Mouse (Mus musculus) kidney, postnatal 0 days (tissue): Measurements from ENCODE around the gene Klk1b11. TPM values are rescaled to one million over a fixed set of nuclear protein-coding genes. Genes with fewer than 3 reads are reported as not detected.
"Not testable (repeated sequence)": the region's sequence is repeated elsewhere in the genome, so short reads cannot be mapped to it uniquely, and the experiment has no call there.

ENCODE experiments used
- ATAC-seq: fragments of 200-750 bp; cut with Nextera tagmentation; replicated peaks from 2 replicates; pipeline ENCODE4 v1.8.0; 2017; ENCODE audit warnings: low read depth, moderate number of reproducible peaks, moderate TSS enrichment, moderate library complexity; ENCODE audit not compliant: low FRiP score
- DNase-seq: peaks from one replicate; pipeline ENCODE4 v3.0.0-alpha.2; 2016; ENCODE audit warnings: low spot score
- H3K27ac ChIP-seq: fragments of 300-500 bp; sonication (generic); 2 replicates; pipeline ENCODE4 v1.5.1; 2014; ENCODE audit warnings: mild to moderate bottlenecking
- H3K27me3 ChIP-seq: fragments of 300-500 bp; sonication (generic); 2 replicates; pipeline ENCODE4 v1.6.1; 2014; ENCODE audit warnings: low read length, mixed read lengths; ENCODE audit not compliant: insufficient read depth
- H3K36me3 ChIP-seq: fragments of 300-500 bp; sonication (generic); 2 replicates; pipeline ENCODE4 v1.6.1; 2014; ENCODE audit warnings: low read length, mixed read lengths; ENCODE audit not compliant: insufficient read depth
- H3K4me1 ChIP-seq: fragments of 300-500 bp; sonication (generic); replicated peaks from 2 replicates; pipeline ENCODE4 v1.6.1; 2014; ENCODE audit warnings: antibody characterized with exemption, low read length, mixed read lengths; ENCODE audit not compliant: insufficient read depth
- H3K4me2 ChIP-seq: fragments of 300-500 bp; sonication (generic); 2 replicates; pipeline ENCODE4 v1.6.1; 2014; ENCODE audit warnings: mild to moderate bottlenecking, low read length, moderate library complexity, mixed read lengths
- H3K4me3 ChIP-seq: fragments of 300-500 bp; sonication (generic); replicated peaks from 2 replicates; pipeline ENCODE4 v1.5.1; 2014; ENCODE audit warnings: low read depth, low read length
- H3K9ac ChIP-seq: fragments of 300-500 bp; sonication (generic); 2 replicates; pipeline ENCODE4 v1.6.1; 2014; ENCODE audit warnings: low read depth, low read length
- H3K9me3 ChIP-seq: fragments of 300-500 bp; sonication (generic); replicated peaks from 2 replicates; pipeline ENCODE4 v1.6.1; 2016; ENCODE audit warnings: low read length, inconsistent platforms, mixed read lengths
- CTCF ChIP-seq: IDR thresholded peaks from 2 replicates; pipeline ENCODE4 v1.5.1; 2016; ENCODE audit warnings: antibody characterized with exemption, low read depth, mild to moderate bottlenecking, moderate library complexity
- WGBS: fragments of 180-500 bp; shearing (Covaris S2); extraction: QIAGEN DNeasy Blood & Tissue Kit; methylation state at CpG from one replicate; pipeline ENCODE4 v1.1.7; 2014; 5-methylcytosine and 5-hydroxymethylcytosine counted together
- polyA plus RNA-seq: library from polyadenylated mRNA; unstranded; fragments of >200 nt; fragmentation: Nextera tagmentation; extraction: Ambion mirVana; gene quantifications from 2 replicates; pipeline ENCODE4 v1.2.1, GENCODE M21; 2015

Klk1b11 gene
- polyA plus RNA-seq, 1 experiment from 2014 or later: 0.22 TPM

GRCm38 (mm10) chr7:43985657-43986056 lies 10.0 kb upstream of the Klk1b11 start:
- TF ChIP-seq CTCF: no peak
- no peak for ATAC-seq
- H3K27me3 ChIP-seq: no peaks in the 10 kb centered on the region

GRCm38 (mm10) chr7:43994821-43995220 lies 856 bp upstream of the Klk1b11 start:
- not testable (repeated sequence) for H3K9me3 ChIP-seq, H3K27me3 ChIP-seq, H3K36me3 ChIP-seq, DNase-seq, ATAC-seq, H3K9ac ChIP-seq, H3K4me1 ChIP-seq, H3K4me3 ChIP-seq, H3K27ac ChIP-seq, H3K4me2 ChIP-seq
- 44% methylated on average over 1 of the region's 1 CpGs for WGBS

More at GRCm38 (mm10) chr7:43985657-43986056, 10.0 kb upstream of the Klk1b11 start:
- H3K4me1 ChIP-seq: no peaks in the 10 kb centered on the region
- H3K4me3 ChIP-seq: no peak overlapping the region
- H3K36me3 ChIP-seq: no peaks in the 10 kb centered on the region
- no peak overlapping the region for H3K4me2 ChIP-seq
- no peaks in the 10 kb centered on the region for H3K9me3 ChIP-seq
- no peak overlapping the region for H3K9ac ChIP-seq
- H3K27ac ChIP-seq: no peak overlapping the region
- DNase-seq: no peak

- DNase-seq: no peak
- Histone ChIP-seq H3K27ac (no peak overlapping the region), H3K4me3 (no peak overlapping the region), H3K4me2 (no peak overlapping the region), H3K9ac (no peak overlapping the region), H3K36me3 (no peaks in the 10 kb centered on the region), H3K9me3 (no peaks in the 10 kb centered on the region), H3K4me1 (no peaks in the 10 kb centered on the region), H3K27me3 (no peaks in the 10 kb centered on the region)
- ATAC-seq: no peak
- TF ChIP-seq CTCF: no peak
These were observed 9.2 kb downstream of the Klk1b11 start for GRCm38 (mm10) chr7:44004847-44005246.

- not testable (repeated sequence) for ATAC-seq
These were observed 16.2 kb downstream of the Klk1b11 start, which contains the start of gene Klk1b26 for GRCm38 (mm10) chr7:44011868-44012267. Klk1b26 (plus strand) TSS chr7:44012168.

GRCm38 (mm10) chr7:44014666-44015065 lies 19.0 kb downstream of the Klk1b11 start:
- not testable (repeated sequence) for ATAC-seq, H3K36me3 ChIP-seq, DNase-seq, H3K4me3 ChIP-seq, H3K27me3 ChIP-seq, H3K27ac ChIP-seq, H3K4me1 ChIP-seq, H3K9ac ChIP-seq, H3K4me2 ChIP-seq, H3K9me3 ChIP-seq
- 81% methylated on average over 6 of the region's 6 CpGs for WGBS

More at GRCm38 (mm10) chr7:44011868-44012267, 16.2 kb downstream of the Klk1b11 start, which contains the start of gene Klk1b26:
- not testable (repeated sequence) for H3K4me3 ChIP-seq, H3K4me1 ChIP-seq, H3K36me3 ChIP-seq, H3K9ac ChIP-seq, H3K4me2 ChIP-seq, H3K27ac ChIP-seq, H3K9me3 ChIP-seq, DNase-seq, H3K27me3 ChIP-seq

GRCm38 (mm10) chr7:44015071-44015470 lies 19.4 kb downstream of the Klk1b11 start:
- no peak for DNase-seq
- Histone ChIP-seq H3K9ac (no peak overlapping the region), H3K36me3 (no peaks in the 10 kb centered on the region), H3K27me3 (no peaks in the 10 kb centered on the region), H3K9me3 (no peaks in the 10 kb centered on the region), H3K4me1 (no peaks in the 10 kb centered on the region), H3K4me3 (no peak overlapping the region), H3K27ac (no peak overlapping the region), H3K4me2 (no peak overlapping the region)
- TF ChIP-seq CTCF: no peak
- WGBS: 85% methylated on average over 5 of the region's 5 CpGs
- no peak for ATAC-seq

Other genes starting within 250 kb of the Klk1b11 start
- gene Klk12, start 227.0 kb upstream of the Klk1b11 start, polyA plus RNA-seq: not detected in 2 replicates
- 0.18 TPM in 1 of 2 replicates, not detected in the other for gene Klk11, start 221.3 kb upstream of the Klk1b11 start, polyA plus RNA-seq
- 0.46 and 0.51 TPM in 2 replicates for gene Klk10, start 214.8 kb upstream of the Klk1b11 start, polyA plus RNA-seq
- gene Klk9, start 204.0 kb upstream of the Klk1b11 start, polyA plus RNA-seq: 0.08 and 0.18 TPM in 2 replicates
- gene Klk8, start 198.3 kb upstream of the Klk1b11 start, polyA plus RNA-seq: 23.1 and 26.8 TPM in 2 replicates
- 0.14 TPM in 1 of 2 replicates, not detected in the other for gene Klk7, start 184.6 kb upstream of the Klk1b11 start, polyA plus RNA-seq
- gene Klk6, start 171.4 kb upstream of the Klk1b11 start, polyA plus RNA-seq: not detected in 2 replicates
- gene Klk5, start 153.9 kb upstream of the Klk1b11 start, polyA plus RNA-seq: not detected in 2 replicates
- gene Klk4, start 114.7 kb upstream of the Klk1b11 start, polyA plus RNA-seq: not detected in 2 replicates
- not detected in 2 replicates for gene Klk15, start 62.1 kb upstream of the Klk1b11 start, polyA plus RNA-seq
- 0.18 and 0.75 TPM in 2 replicates for gene Klk1b8, start 45.2 kb upstream of the Klk1b11 start, polyA plus RNA-seq
- not detected in 2 replicates for gene Klk1b1, start 29.1 kb upstream of the Klk1b11 start, polyA plus RNA-seq
- 0.39 and 0.47 TPM in 2 replicates for gene Klk1b9, start 19.8 kb upstream of the Klk1b11 start, polyA plus RNA-seq
- not detected in 2 replicates for gene Klk1b26, start 16.3 kb downstream of the Klk1b11 start, polyA plus RNA-seq
- 0.22 TPM in 1 of 2 replicates, not detected in the other for gene Klk1b27, start 56.4 kb downstream of the Klk1b11 start, polyA plus RNA-seq
- gene Klk1b21, start 106.5 kb downstream of the Klk1b11 start, polyA plus RNA-seq: not detected in 2 replicates
- 0.18 TPM in 1 of 2 replicates, not detected in the other for gene Klk1b22, start 116.8 kb downstream of the Klk1b11 start, polyA plus RNA-seq
- not detected in 2 replicates for gene Klk1b16, start 140.9 kb downstream of the Klk1b11 start, polyA plus RNA-seq
- gene Klk1b24, start 192.4 kb downstream of the Klk1b11 start, polyA plus RNA-seq: 0.17 and 0.74 TPM in 2 replicates
- gene Klk1b3, start 202.3 kb downstream of the Klk1b11 start, polyA plus RNA-seq: 0.36 and 0.47 TPM in 2 replicates
- gene Klk1b4, start 211.6 kb downstream of the Klk1b11 start, polyA plus RNA-seq: 0.18 and 0.23 TPM in 2 replicates
- 0.33 and 0.71 TPM in 2 replicates for gene Klk1b5, start 220.1 kb downstream of the Klk1b11 start, polyA plus RNA-seq
- 83.3 and 125 TPM in 2 replicates for gene Klk1, start 229.5 kb downstream of the Klk1b11 start, polyA plus RNA-seq
- gene Gm36864, start 240.3 kb downstream of the Klk1b11 start, polyA plus RNA-seq: not detected in 2 replicates